Mouse (Mus musculus): Measurements from ENCODE around the gene Olfr1463.

The Olfr1463 gene

DNA sequence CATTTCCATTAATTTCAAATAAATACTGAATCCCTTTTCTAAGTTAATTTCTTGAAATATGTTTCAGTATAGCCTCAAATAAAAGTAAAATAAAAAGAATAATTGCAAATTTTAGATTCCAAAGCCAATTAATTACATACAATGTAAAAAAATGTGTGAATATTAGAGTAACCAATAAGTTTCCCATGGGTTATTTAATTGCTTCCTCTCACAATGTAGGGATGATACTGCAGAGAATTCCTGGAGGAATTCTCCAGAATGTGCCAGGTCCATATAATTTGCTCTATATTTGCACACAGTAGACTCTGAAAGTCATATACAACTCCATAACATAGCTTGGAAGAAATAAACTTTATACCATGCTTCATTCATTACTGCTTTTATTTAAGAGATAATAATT, at the start of gene Olfr1463:
TSS of gene Olfr1463 (plus strand) at position 301 of the 400 bp plus-strand sequence.
- no peak for DNase-seq (ENCODE audit: low read depth)

DNA sequence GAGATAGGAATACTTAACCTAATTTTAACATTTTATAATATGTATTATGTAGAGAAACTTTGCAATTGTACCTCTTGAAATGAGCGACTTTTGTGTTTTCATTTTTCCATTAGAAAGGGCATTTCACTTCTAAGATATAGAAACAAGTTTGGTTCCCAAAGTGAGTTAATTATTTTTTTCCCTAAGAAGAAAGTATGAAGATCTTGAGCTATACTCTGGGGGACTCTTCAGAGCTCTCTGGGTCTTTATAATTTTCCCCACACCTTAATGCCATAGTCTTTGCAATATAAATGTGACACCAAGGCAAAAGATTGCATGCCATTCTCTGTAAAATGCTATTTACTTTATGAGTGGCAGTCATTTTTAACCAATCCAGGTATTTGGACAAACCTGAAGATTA, 45.7 kb upstream of the Olfr1463 start, which contains the start of gene Olfr1462:
TSS of gene Olfr1462 (plus strand) at position 301 of the 400 bp plus-strand sequence.
- DNase-seq (ENCODE audit: low read depth), result no peak

DNA sequence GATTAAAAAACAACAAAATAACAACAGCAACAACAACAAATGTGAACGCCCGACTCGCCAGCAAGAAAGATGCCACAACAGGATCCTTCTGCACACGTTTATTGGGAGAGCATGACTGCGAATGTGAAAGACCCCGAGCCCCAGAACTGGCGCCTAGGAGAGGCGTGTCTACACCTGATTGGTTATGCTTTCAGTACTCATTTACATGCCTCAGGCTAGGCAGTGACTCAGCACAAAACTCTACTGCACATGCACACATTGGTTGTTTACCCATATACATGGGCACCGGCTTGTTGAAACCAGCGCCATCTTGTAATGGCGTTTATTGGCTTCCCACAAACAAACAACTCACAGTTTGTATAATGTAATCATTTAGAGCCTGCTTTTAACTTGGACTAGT, 9.5 kb upstream of the Olfr1463 start:
- DNase-seq (ENCODE audit: low read depth), result no peak
